Mouse (Mus musculus): ENCODE measurements around the gene Ahcyl2. TPM values are rescaled to one million over a fixed set of nuclear protein-coding genes. Genes with fewer than 3 reads are reported as not detected.

The Ahcyl2 gene
- polyA plus RNA-seq (2015; fragmentation: Nextera tagmentation; extraction: Ambion mirVana): 2.0 TPM in 2 replicates

DNA sequence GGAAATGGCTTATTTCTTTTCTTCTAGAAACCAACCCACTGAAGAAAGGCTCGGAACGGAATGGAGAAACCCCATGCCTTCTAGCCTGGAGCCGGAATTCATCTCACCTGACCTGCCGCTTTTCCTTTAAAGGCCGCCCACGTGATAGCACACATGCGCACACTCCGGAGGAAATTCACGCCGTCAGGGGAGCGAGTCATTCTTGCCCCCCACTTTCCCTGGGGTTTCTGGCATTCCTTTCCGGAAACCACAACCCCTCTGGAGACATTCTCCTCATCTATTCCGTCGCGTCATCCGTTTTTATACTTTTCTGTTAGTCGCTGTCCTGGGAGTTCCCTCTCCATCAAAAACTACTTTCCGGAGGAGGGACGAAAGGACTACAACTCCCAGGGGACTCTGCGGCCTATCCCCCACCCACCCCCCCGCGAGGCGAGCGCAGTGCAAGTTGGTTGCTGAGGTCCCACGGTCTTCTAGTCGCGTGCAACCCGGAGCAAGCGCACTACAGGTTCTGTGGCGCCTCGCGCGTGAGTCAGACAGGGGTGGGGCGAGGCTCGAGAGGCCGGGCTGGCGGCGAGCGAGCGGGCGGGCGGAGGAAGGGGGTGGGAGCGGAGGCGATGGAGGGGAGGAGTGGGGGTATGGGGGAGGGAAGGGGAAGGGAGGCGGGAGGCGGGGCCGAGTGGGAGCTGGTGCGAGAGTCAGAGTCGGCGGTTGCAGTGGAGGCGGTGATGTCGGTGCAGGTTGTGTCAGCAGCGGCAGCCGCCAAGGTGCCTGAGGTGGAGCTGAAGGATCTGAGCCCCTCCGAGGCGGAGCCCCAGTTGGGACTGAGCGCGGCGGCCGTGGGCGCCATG lies at the start of gene Ahcyl2:
Gene Ahcyl2, plus strand, starts transcription at position 199 of the 848 bp plus-strand sequence.
- peaks cover 12% of the 10 kb centered on the region for H3K4me1 ChIP-seq (ENCODE audit: insufficient read depth)
- TF ChIP-seq CTCF (IDR thresholded peaks at IDR 0.05; ENCODE audit: low read depth) (no peak), EP300 (IDR thresholded peaks at IDR 0.05; ENCODE audit: low read depth) (no peak)
- H3K4me2 ChIP-seq (ENCODE audit: low read depth, low read length): peak within 1 kb of the TSS; percentile 97
- H3K36me3 ChIP-seq (replicated peaks; ENCODE audit: insufficient read depth, low read length): no peaks in the 10 kb centered on the region
- H3K9me3 ChIP-seq (ENCODE audit: low read length): no peaks in the 10 kb centered on the region
- DNase-seq (peak; percentile 95), ATAC-seq (peak; percentile 98)
- WGBS (ENCODE audit: insufficient replicate concordance): under 1% methylated on average over 36 of the region's 61 CpGs
- H3K4me3 ChIP-seq (ENCODE audit: low read depth, low read length): peak within 1 kb of the TSS; percentile 87
- H3K27ac ChIP-seq (ENCODE audit: low read depth): peak within 1 kb of the TSS; percentile 77
- H3K27me3 ChIP-seq (ENCODE audit: insufficient read depth, low read length): no peaks in the 10 kb centered on the region
- H3K9ac ChIP-seq (replicated peaks): peak within 1 kb of the TSS; percentile 85

DNA sequence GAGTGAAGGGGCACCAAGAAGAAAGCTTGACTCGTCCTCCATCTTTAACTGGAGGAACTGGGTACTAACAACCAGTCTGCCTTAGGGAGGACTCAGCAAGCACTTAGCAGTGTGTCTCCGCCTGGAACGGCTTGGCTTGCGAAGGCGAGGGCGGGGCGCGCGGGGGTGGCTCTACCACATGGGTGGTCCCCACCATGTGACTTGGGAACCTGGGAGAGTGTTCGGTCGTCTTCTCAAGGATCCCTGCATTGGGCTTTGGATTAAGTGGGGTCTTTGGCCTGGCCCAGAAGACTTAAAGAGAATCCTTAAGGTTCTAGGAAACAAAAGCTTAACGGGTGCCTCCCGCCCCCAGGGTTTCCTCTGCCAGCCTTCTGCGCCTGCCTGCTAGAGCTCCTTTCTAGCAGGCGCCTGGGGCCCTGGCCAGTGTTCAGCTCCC lies 48.9 kb upstream of the Ahcyl2 start:
- peak overlapping the region; percentile 49 for H3K4me2 ChIP-seq (ENCODE audit: low read depth, low read length)
- H3K9me3 ChIP-seq (ENCODE audit: low read length): no peaks in the 10 kb centered on the region
- DNase-seq (no peak), ATAC-seq (no peak)
- TF ChIP-seq CTCF (IDR thresholded peaks at IDR 0.05; ENCODE audit: low read depth) (no peak), EP300 (IDR thresholded peaks at IDR 0.05; ENCODE audit: low read depth) (no peak)
- no peak overlapping the region for H3K27ac ChIP-seq (ENCODE audit: low read depth)
- no peaks in the 10 kb centered on the region for H3K4me1 ChIP-seq (ENCODE audit: insufficient read depth)
- no peaks in the 10 kb centered on the region for H3K27me3 ChIP-seq (ENCODE audit: insufficient read depth, low read length)
- peak overlapping the region; percentile 17; the same call in 1 of the 2 replicates for H3K4me3 ChIP-seq (ENCODE audit: low read depth, low read length)
- WGBS (ENCODE audit: insufficient replicate concordance): 38% methylated on average over 15 of the region's 15 CpGs
- no peak overlapping the region for H3K9ac ChIP-seq (replicated peaks)
- peaks cover 47% of the 10 kb centered on the region for H3K36me3 ChIP-seq (replicated peaks; ENCODE audit: insufficient read depth, low read length)

DNA sequence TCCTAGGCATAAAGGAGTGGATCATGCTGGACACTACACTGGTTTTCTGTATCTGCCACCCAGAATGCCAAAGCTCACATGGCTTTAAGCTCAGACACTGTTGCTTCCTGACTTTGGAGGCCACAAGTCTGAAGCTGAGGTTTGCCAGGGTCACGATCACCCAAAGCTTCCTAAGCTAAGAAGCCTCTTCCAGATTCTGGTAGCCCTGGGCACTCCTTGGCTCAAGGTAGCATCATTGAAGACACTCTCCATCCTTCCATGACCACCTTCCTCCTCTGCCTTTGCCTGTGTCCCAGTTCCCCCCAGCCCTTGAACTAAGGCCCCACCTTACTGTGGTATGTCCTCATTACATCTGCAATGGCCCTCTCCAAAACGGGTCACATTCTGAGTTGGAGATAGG lies 45.9 kb upstream of the Ahcyl2 start:
- Histone ChIP-seq H3K4me3 (ENCODE audit: low read depth, low read length) (no peak overlapping the region), H3K9me3 (ENCODE audit: low read length) (no peaks in the 10 kb centered on the region), H3K4me2 (ENCODE audit: low read depth, low read length) (no peak overlapping the region), H3K36me3 (replicated peaks; ENCODE audit: insufficient read depth, low read length) (peaks cover 27% of the 10 kb centered on the region), H3K27me3 (ENCODE audit: insufficient read depth, low read length) (no peaks in the 10 kb centered on the region), H3K9ac (replicated peaks) (no peak overlapping the region), H3K27ac (ENCODE audit: low read depth) (no peak overlapping the region), H3K4me1 (ENCODE audit: insufficient read depth) (no peaks in the 10 kb centered on the region)
- TF ChIP-seq CTCF (IDR thresholded peaks at IDR 0.05; ENCODE audit: low read depth): no peak
- no peak for TF ChIP-seq EP300 (IDR thresholded peaks at IDR 0.05; ENCODE audit: low read depth)
- ATAC-seq (no peak), DNase-seq (no peak)
- 58% methylated on average over 2 of the region's 2 CpGs for WGBS (ENCODE audit: insufficient replicate concordance)

DNA sequence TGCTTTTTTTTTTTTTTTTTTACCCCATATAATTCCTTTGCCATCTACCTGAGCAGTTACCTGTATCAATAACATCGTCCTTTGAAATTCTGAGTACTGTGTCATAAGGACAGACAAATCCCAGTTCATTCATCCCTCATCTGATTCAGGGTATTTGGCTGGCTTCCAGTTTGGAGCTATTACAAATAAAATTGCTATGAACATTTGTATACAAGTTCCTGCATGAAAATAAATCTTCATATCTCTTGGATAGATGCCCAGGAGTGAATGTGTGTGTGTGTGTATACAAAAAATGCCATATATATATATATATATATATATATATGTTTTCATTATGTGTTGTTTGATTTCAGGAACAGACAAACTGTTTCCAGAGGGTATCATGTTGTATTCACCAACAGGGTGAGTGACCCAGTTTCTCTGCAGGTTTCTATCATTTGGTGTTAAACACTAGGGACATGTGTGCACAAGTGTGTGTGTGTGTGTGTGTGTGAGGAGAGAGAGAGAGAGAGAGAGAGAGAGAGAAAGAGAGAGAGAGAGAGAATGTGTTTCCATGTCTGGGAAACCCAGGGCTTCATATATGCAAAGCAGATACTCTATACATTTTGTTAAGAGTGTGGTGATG lies 41.1 kb upstream of the Ahcyl2 start:
- Histone ChIP-seq H3K36me3 (replicated peaks; ENCODE audit: insufficient read depth, low read length) (no peaks in the 10 kb centered on the region), H3K27me3 (ENCODE audit: insufficient read depth, low read length) (no peaks in the 10 kb centered on the region), H3K9ac (replicated peaks) (no peak overlapping the region), H3K27ac (ENCODE audit: low read depth) (no peak overlapping the region), H3K4me2 (ENCODE audit: low read depth, low read length) (no peak overlapping the region), H3K9me3 (ENCODE audit: low read length) (no peaks in the 10 kb centered on the region), H3K4me1 (ENCODE audit: insufficient read depth) (no peaks in the 10 kb centered on the region), H3K4me3 (ENCODE audit: low read depth, low read length) (no peak overlapping the region)
- 71% methylated on average over 1 of the region's 1 CpGs for WGBS (ENCODE audit: insufficient replicate concordance)
- TF ChIP-seq CTCF (IDR thresholded peaks at IDR 0.05; ENCODE audit: low read depth) (no peak), EP300 (IDR thresholded peaks at IDR 0.05; ENCODE audit: low read depth) (no peak)
- ATAC-seq (no peak), DNase-seq (no peak)

DNA sequence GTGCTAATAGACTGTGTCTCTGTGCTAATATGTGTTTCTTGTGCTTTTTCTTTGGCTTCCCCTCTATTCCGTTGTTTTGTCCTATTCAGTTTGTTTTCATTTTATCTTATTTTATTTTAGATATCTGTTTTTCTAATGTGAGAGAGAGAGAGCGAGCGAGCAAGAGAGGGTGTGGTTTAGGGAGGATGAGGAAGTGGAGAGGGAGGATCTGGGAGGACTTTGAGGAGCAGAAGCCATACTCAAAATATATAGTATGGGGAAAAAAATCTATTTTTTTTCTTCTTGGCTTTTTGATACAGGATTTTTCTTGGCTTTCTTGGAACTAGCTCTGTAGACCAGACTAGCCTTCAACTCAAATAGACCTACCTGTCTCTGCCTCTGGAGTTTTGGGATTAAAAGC lies 39.8 kb upstream of the Ahcyl2 start:
- Histone ChIP-seq H3K27me3 (ENCODE audit: insufficient read depth, low read length) (no peaks in the 10 kb centered on the region; the same call in 1 of the 2 replicates), H3K9ac (replicated peaks) (no peak overlapping the region), H3K36me3 (replicated peaks; ENCODE audit: insufficient read depth, low read length) (no peaks in the 10 kb centered on the region), H3K4me1 (ENCODE audit: insufficient read depth) (no peaks in the 10 kb centered on the region), H3K27ac (ENCODE audit: low read depth) (no peak overlapping the region), H3K9me3 (ENCODE audit: low read length) (no peaks in the 10 kb centered on the region), H3K4me2 (ENCODE audit: low read depth, low read length) (no peak overlapping the region), H3K4me3 (ENCODE audit: low read depth, low read length) (no peak overlapping the region)
- DNase-seq (no peak), ATAC-seq (no peak)
- 59% methylated on average over 3 of the region's 3 CpGs for whole genome bisulfite sequencing (ENCODE audit: insufficient replicate concordance)
- TF ChIP-seq EP300 (IDR thresholded peaks at IDR 0.05; ENCODE audit: low read depth) (no peak), CTCF (IDR thresholded peaks at IDR 0.05; ENCODE audit: low read depth) (no peak)

DNA sequence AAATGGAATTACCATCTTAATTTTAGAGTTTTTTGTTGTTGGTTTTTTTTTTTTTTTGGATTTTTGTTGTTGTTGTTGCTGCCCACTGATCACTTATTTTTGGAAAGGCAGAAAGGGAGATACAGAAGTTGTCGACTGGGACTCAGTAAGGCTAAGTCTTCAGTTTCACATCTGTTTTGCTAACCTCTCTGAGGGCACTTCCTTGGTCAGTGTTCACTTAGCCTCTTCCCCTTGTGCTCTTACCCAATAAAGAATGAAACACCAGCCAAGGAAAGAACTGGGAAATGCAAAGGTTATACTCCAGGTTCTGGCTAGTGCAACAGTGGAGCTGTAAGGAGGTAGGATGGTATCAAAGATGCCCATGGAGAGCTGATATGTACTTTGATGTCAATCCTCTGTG lies 38.3 kb upstream of the Ahcyl2 start:
- no peaks in the 10 kb centered on the region for H3K9me3 ChIP-seq (ENCODE audit: low read length)
- no peaks in the 10 kb centered on the region for H3K4me1 ChIP-seq (ENCODE audit: insufficient read depth)
- ATAC-seq (no peak), DNase-seq (no peak)
- H3K4me3 ChIP-seq (ENCODE audit: low read depth, low read length): no peak overlapping the region
- 40% methylated on average over 1 of the region's 1 CpGs for WGBS (ENCODE audit: insufficient replicate concordance)
- no peak overlapping the region for H3K9ac ChIP-seq (replicated peaks)
- no peaks in the 10 kb centered on the region for H3K36me3 ChIP-seq (replicated peaks; ENCODE audit: insufficient read depth, low read length)
- peaks cover 4% of the 10 kb centered on the region; the same call in 1 of the 2 replicates for H3K27me3 ChIP-seq (ENCODE audit: insufficient read depth, low read length)
- TF ChIP-seq EP300 (IDR thresholded peaks at IDR 0.05; ENCODE audit: low read depth) (no peak), CTCF (IDR thresholded peaks at IDR 0.05; ENCODE audit: low read depth) (no peak)
- H3K27ac ChIP-seq (ENCODE audit: low read depth): no peak overlapping the region
- no peak overlapping the region for H3K4me2 ChIP-seq (ENCODE audit: low read depth, low read length)
